Mouse (Mus musculus) megakaryocyte, embryonic 14.5 days (primary cell): Measurements from ENCODE around the gene Bach2. TPM values are rescaled to one million over a fixed set of nuclear protein-coding genes. Genes with fewer than 3 reads are reported as not detected.

Experiments
- H3K27me3 ChIP-seq: replicated peaks from 2 replicates; pipeline ENCODE3; 2012; ENCODE audit warnings: inconsistent platforms
- H3K36me3 ChIP-seq: replicated peaks from 2 replicates; pipeline ENCODE3; 2012; ENCODE audit warnings: low read length, inconsistent platforms, mixed read lengths
- H3K4me1 ChIP-seq: 2 replicates; pipeline ENCODE4 v1.6.1; 2012; ENCODE audit warnings: inconsistent platforms
- H3K4me3 ChIP-seq: replicated peaks from 2 replicates; pipeline ENCODE3; 2012; ENCODE audit warnings: moderate library complexity, mild to moderate bottlenecking, inconsistent platforms
- H3K9me3 ChIP-seq: 2 replicates; pipeline ENCODE4 v1.6.1; 2012; ENCODE audit warnings: inconsistent platforms
- FLI1 ChIP-seq: IDR thresholded peaks from 2 replicates; pipeline ENCODE4 v1.6.1; 2012; ENCODE audit warnings: low read length, inconsistent platforms, mixed read lengths
- GATA1 ChIP-seq: IDR thresholded peaks from 3 replicates; pipeline ENCODE4 v1.6.1; 2012; ENCODE audit warnings: mixed read lengths, low read length, inconsistent platforms, borderline replicate concordance
- polyA plus RNA-seq: library from polyadenylated mRNA; stranded (reverse); fragments of >175 nt; gene quantifications from 2 replicates; pipeline ENCODE4 v1.2.3, GENCODE M21; 2012; ENCODE audit warnings: low replicate concordance; ENCODE audit not compliant: insufficient read depth

The Bach2 gene
- polyA plus RNA-seq, 1 experiment: 0.27 TPM

DNA sequence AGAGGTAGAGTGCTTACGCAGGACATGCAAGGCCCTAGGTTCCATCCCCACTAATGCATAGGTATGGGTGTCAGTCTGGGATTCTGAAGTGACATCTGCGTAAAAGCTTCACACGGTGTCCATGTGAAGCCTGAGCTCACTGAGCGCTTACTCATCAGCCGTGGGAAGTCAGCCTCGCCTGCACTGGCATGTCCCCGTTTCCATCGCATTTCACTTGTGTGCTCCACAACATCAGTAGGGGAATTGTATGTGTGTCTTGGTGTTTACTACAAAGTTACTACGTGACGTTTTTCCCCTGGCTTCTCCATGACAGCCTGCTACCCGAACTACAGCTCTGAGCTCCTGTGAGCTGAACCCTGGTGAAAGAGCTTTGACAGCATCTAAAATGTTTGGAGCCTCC, 191.5 kb downstream of the Bach2 start:
- Histone ChIP-seq H3K27me3 (peaks cover 64% of the 10 kb centered on the region), H3K36me3 (no peaks in the 10 kb centered on the region), H3K9me3 (no peaks in the 10 kb centered on the region), H3K4me1 (no peaks in the 10 kb centered on the region), H3K4me3 (no peak overlapping the region)
- no peak for TF ChIP-seq FLI1
- no peak for TF ChIP-seq GATA1

DNA sequence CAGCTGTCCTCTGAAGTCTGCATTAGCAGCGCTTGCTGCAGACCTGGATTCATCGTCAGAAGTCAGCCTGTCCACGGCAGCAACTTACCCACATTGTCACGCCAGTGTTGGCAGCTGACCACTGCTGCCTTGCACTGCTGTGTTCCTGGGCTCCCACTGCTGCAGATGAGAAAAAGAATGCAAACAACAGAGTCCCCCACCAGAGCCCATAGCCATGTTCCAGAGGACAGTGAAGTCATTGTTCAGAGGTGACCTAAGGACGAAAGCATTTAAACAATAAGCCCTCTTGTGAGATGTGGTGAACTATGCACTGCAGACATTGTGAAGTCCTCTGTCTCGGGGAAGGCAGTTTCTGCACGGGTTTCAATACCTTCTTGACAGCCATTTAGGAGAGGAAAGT, 192.4 kb downstream of the Bach2 start:
- Histone ChIP-seq H3K9me3 (no peaks in the 10 kb centered on the region), H3K4me3 (no peak overlapping the region), H3K27me3 (peaks cover 67% of the 10 kb centered on the region), H3K36me3 (no peaks in the 10 kb centered on the region), H3K4me1 (no peaks in the 10 kb centered on the region)
- TF ChIP-seq FLI1 (no peak), GATA1 (no peak)

DNA sequence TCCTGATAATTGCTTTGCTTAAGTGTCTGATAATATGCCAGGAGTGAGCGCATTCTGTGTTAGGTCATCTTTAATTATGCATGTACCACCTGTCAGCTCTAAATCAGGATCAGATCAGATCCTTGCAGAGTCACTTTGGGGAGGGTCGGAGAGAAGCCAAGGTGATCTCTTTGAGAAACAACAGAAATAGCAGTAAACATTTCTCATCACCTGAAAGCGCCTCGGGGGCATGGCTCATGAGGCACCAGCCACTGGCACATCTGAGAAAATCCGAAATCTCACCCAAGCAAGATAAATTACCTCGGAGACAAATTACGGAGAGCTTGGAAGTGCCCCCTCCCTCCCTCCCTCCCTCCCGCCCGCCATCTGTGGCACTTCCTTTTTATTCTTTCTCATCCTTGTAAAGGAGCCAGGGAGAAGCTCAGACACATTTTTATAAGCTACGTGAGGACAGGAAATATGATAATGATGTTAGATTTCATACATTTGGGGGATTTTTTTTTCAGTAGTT, 193.7 kb downstream of the Bach2 start:
- H3K36me3 ChIP-seq: no peaks in the 10 kb centered on the region
- H3K9me3 ChIP-seq: no peaks in the 10 kb centered on the region
- H3K4me1 ChIP-seq: peaks cover 6% of the 10 kb centered on the region; the same call in 1 of the 2 replicates
- TF ChIP-seq FLI1 (no peak), GATA1 (no peak)
- no peak overlapping the region for H3K4me3 ChIP-seq
- peaks cover 68% of the 10 kb centered on the region for H3K27me3 ChIP-seq

DNA sequence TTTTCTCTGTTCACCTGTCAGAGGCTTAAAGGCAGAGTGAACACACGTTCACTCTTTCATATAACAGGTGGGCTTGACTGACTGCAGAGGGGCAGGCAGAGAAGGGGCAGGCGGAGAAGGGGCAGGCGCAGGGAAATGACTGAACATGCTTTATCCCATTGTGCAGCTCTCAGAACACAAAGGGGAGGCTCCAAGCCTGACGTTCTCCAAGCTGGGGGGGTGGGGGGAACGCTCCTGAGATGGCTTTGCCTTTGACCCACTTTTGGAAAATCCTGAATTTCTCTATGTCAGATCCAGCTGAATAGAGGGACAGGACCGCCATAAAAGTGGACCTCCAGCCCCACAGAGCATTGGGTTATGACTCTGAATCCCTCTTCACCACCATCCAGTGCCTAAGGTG, 194.3 kb downstream of the Bach2 start:
- H3K36me3 ChIP-seq: no peaks in the 10 kb centered on the region
- H3K4me3 ChIP-seq: no peak overlapping the region
- H3K27me3 ChIP-seq: peaks cover 67% of the 10 kb centered on the region
- H3K4me1 ChIP-seq: peaks cover 6% of the 10 kb centered on the region; the same call in 1 of the 2 replicates
- TF ChIP-seq FLI1 (no peak), GATA1 (no peak)
- no peaks in the 10 kb centered on the region for H3K9me3 ChIP-seq

DNA sequence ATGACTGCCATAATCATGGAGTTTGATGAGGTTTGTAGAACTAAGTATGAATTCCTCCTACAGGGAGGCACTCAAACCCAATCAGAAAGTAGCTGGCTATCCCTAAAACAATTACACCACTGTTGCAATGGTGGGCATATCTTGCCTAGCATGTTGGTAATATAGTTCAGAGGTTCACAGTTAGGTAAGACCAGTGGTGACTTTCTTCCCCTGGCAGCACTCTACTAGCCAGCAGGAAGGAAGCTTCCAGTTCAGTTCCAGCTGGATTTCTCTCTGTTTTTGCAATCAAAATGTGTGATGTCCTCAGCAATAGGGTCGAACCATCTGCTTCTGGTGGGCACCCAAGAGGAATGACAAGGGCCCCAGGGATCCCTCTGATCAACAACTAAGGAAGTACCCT, 196.0 kb downstream of the Bach2 start:
- Histone ChIP-seq H3K4me1 (peaks cover 6% of the 10 kb centered on the region; the same call in 1 of the 2 replicates), H3K9me3 (no peaks in the 10 kb centered on the region), H3K36me3 (no peaks in the 10 kb centered on the region), H3K27me3 (peaks cover 59% of the 10 kb centered on the region), H3K4me3 (no peak overlapping the region)
- TF ChIP-seq FLI1: no peak
- TF ChIP-seq GATA1: no peak

DNA sequence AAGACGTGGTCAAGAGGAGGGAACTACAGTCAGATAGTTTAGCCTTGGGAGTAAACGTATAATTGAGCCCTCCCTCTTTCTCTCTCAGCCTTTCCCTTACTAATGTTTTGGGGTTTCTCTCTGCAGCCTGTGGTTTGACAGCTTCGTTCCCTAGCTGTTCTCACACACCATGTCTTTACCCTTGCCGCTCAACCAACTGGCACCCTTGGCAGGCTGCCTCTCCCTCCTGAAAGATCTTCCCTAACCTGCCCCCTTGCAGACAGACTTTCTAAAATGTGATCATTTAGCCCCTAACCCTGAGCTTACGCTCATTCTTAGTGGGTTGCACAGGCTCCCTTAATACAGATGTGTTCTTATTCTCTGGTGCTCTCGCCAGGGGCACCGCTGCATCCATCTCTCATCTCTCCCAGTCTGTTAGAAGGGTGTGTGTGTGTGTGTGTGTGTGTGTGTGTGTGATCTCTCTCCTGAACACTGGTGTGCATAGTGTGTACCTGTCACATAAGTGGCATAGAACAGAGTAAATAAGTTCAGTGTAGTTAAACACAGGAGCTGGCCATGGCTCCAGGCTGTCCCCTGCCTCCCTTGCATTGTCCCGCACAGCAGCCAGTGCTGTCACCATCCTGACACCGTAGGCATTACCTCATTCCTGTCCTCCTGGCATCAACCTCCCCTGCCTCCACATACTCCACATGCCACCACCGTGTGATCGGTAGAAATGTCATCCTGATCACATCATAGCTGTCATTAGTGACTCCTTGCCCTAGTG, 201.6 kb downstream of the Bach2 start:
- Histone ChIP-seq H3K36me3 (no peaks in the 10 kb centered on the region), H3K27me3 (peaks cover 33% of the 10 kb centered on the region), H3K4me1 (peaks cover 18% of the 10 kb centered on the region), H3K4me3 (peak overlapping the region; percentile 54), H3K9me3 (no peaks in the 10 kb centered on the region)
- TF ChIP-seq FLI1: no peak
- no peak for TF ChIP-seq GATA1

DNA sequence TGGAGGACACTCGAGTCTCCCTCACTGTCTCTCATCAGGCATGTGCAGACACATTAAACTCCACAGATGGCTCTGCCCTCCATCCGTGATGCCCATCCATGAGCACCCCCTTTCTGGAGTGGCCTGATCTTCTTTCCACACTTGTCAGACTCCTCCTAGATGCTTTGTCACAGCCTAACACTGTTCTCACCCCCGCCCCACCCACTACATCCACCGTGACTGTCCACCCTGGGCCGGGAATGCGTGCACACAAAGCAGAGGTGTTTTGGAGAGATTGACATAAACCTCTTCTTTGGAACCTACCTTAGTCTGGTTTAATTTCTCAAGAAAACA, 202.1 kb downstream of the Bach2 start:
- Histone ChIP-seq H3K4me3 (peak overlapping the region; percentile 54), H3K27me3 (peaks cover 30% of the 10 kb centered on the region), H3K4me1 (peaks cover 18% of the 10 kb centered on the region), H3K36me3 (no peaks in the 10 kb centered on the region), H3K9me3 (no peaks in the 10 kb centered on the region)
- TF ChIP-seq GATA1: no peak
- no peak for TF ChIP-seq FLI1

DNA sequence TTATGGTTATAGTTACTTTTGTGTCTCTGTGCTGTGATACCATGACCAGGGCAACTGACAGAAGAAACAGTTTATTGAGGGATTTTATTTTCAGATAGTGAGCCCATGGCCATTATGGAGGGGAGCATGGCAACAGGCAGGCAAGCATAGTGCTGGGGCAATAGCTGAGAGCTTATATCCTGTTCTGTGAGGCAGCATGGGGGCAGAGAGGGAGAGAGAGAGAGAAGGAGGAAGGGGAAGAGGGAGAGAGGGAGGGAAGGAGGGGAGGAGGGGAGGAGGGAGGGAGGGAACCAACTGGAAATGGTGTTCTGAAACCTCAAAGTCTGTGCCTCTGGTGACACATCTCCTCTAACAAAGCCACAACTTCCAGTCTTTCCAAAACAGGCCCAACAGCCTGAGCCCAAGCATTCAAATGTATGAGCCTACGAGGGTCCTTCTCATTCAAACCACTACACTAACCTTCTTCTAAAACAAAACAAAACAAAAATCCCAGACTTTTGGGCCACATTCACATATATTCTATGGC, 206.1 kb downstream of the Bach2 start:
- TF ChIP-seq GATA1: no peak
- TF ChIP-seq FLI1: no peak
- peaks cover 13% of the 10 kb centered on the region for H3K27me3 ChIP-seq

DNA sequence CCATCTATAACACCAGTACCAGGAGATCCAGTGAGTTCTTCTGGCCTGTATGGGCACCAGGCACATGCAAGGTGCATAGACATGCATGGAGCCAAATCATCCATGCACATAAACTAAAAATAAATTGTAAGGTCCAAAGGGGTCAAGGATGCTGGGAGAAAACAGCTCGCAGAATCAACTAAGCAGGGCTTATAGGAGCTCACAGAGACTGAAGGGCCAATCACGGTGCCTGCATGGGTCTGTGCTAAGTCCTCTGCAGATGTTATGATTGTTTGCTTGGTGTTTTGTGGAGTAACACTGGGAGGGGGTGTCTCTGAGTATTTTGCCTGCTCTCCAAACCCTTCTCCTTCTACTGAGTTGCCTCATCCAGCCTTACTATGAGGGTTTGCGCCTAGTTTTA, 209.2 kb downstream of the Bach2 start:
- no peaks in the 10 kb centered on the region for H3K9me3 ChIP-seq
- H3K36me3 ChIP-seq: no peaks in the 10 kb centered on the region
- TF ChIP-seq GATA1 (no peak), FLI1 (no peak)
- H3K4me3 ChIP-seq: no peak overlapping the region
- peaks cover 8% of the 10 kb centered on the region for H3K4me1 ChIP-seq
- peaks cover 4% of the 10 kb centered on the region for H3K27me3 ChIP-seq

More for the DNA sequence above, 206.1 kb downstream of the Bach2 start:
- no peaks in the 10 kb centered on the region for H3K36me3 ChIP-seq
- H3K9me3 ChIP-seq: no peaks in the 10 kb centered on the region
- no peak overlapping the region for H3K4me3 ChIP-seq
- peaks cover 13% of the 10 kb centered on the region for H3K4me1 ChIP-seq

DNA sequence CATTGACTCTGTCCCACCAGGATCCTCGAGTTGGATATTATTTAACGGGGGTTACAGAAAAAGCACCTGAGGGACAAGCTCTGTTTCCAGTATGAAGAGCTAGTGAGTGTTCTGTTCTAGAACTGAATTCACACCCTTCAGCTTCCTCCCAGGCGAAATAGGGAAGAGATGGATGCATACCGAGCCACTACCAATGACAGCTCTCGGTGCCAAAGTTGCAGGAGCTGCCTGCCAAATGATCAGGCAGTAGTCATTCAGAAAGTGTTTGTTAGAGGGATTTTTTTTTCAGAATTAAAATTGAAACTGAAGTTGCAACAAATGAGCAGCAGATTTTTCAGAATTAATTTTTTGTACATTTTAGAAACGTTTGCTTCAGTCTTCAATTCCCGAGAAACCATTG, 223.4 kb downstream of the Bach2 start:
- H3K4me1 ChIP-seq: no peaks in the 10 kb centered on the region
- TF ChIP-seq FLI1 (no peak), GATA1 (no peak)
- no peaks in the 10 kb centered on the region for H3K36me3 ChIP-seq
- no peaks in the 10 kb centered on the region; the same call in 1 of the 2 replicates for H3K9me3 ChIP-seq
- H3K27me3 ChIP-seq: peaks cover 11% of the 10 kb centered on the region
- H3K4me3 ChIP-seq: no peak overlapping the region
